Mouse (Mus musculus) small intestine, adult 2 months (tissue): ENCODE measurements at regions not wholly inside any gene's neighbourhood (a gene's known extent, or its start where the extent isn't known, plus 50 kb on each side); places are given as distances from the start of the nearest gene placed in this dataset.

Experiments used
- CTCF ChIP-seq: fragments of 200-500 bp; IDR thresholded peaks from 2 replicates; pipeline ENCODE4 v1.5.1; 2012; ENCODE audit warnings: low read depth, mild to moderate bottlenecking, control low read depth, inconsistent platforms, low read length, moderate library complexity, mixed read lengths; ENCODE audit not compliant: insufficient replicate concordance, insufficient read length; ENCODE audit errors: extremely low read depth
- POLR2A ChIP-seq: fragments of 200-500 bp; IDR thresholded peaks from 2 replicates; pipeline ENCODE4 v1.6.1; 2012; ENCODE audit warnings: low read depth, mild to moderate bottlenecking, control low read depth, inconsistent platforms, low read length, moderate library complexity

- TF ChIP-seq CTCF (no peak), POLR2A (no peak)
Observed at GRCm38 (mm10) chr2:27834971-27835370, 51.3 kb upstream of the Col5a1 start.
